Mouse (Mus musculus): ENCODE data around the gene S100b.

The S100b gene

GRCm38 (mm10) chr10:76260358-76261059 is 6.9 kb downstream of the S100b start:
- DNase-seq (ENCODE audit: low read depth, low spot score): no peak

GRCm38 (mm10) chr10:76261447-76261846 is 7.8 kb downstream of the S100b start:
- DNase-seq (ENCODE audit: low read depth, low spot score): no peak

GRCm38 (mm10) chr10:76262431-76262830 is 8.8 kb downstream of the S100b start:
- DNase-seq (ENCODE audit: low read depth, low spot score): no peak

- peak; percentile 10 for DNase-seq (ENCODE audit: low read depth, low spot score)
Measured at GRCm38 (mm10) chr10:76271238-76271637, 17.6 kb downstream of the S100b start.

GRCm38 (mm10) chr10:76275256-76275655 is 21.6 kb downstream of the S100b start:
- no peak for DNase-seq (ENCODE audit: low read depth, low spot score)

DNA sequence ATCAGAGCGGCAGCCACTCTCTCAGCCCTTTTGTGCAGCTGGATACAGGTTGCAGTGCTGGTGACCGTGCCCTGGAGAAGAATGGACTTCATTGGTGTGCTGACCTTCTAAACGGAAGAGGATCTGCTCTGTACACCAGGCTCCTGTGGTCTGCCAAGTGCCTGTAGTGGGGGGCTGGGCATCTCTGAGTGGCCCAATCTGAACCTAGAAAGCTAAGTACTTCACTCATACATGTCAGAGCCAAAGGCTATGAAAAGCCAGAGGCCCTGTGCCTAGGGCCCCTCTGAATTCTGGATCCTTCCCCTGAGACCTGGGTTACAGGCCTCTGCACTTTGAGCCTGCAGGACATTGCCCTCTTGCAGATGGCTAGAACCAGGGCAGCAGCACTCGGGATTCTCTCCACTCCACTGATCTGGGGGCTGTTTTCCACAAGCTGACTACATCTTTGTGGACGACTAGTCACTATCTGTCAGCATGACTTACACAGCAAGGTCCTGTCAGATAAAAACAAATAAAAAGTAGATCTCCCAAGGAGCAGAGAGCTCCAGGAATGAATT is 25.0 kb downstream of the S100b start:
- DNase-seq (ENCODE audit: low read depth, low spot score): no peak

GRCm38 (mm10) chr10:76288268-76288993 is 34.8 kb downstream of the S100b start:
- peak; percentile 11 for DNase-seq (ENCODE audit: low read depth, low spot score)

- DNase-seq (ENCODE audit: low read depth, low spot score): no peak
Measured at GRCm38 (mm10) chr10:76289052-76289451, 35.4 kb downstream of the S100b start.

GRCm38 (mm10) chr10:76289936-76290671 is 36.5 kb downstream of the S100b start:
- no peak for DNase-seq (ENCODE audit: low read depth, low spot score)

- DNase-seq (ENCODE audit: low read depth, low spot score): no peak
Measured at GRCm38 (mm10) chr10:76293222-76293621, 39.6 kb downstream of the S100b start.

DNA sequence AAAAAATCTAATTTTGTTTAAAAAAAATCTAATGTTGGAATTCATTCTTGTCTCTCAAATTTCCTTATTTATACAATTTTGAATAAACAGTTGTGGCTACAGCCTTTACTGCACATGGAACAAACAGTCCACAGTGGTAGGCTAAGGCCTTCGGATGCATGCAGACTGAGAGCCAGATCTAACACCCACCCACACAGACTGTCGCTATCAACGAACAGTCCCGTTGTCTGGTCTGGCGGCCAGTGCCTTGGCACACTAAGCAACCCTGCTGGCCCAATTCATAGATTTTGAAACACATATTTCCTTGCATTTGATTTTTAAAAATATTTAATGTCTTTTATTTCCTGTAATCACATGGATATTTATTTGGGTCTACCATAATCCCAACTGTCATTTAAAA is 46.5 kb downstream of the S100b start:
- no peak for DNase-seq (ENCODE audit: low read depth, low spot score)

GRCm38 (mm10) chr10:76306738-76307137 is 53.1 kb downstream of the S100b start:
- no peak for DNase-seq (ENCODE audit: low read depth, low spot score)
